Mouse (Mus musculus) lung, adult 2 months (tissue): ENCODE measurements around the gene Slc27a1. TPM values are rescaled to one million over a fixed set of nuclear protein-coding genes. Genes with fewer than 3 reads are reported as not detected.
A peak's percentile ranks its signal among the peaks of the same experiment; 100 is the strongest.

Experiments used
- DNase-seq: peaks from one replicate; pipeline ENCODE4 v3.0.0; 2022
- H3K4me1 ChIP-seq: fragments of 200-500 bp; 2 replicates; pipeline ENCODE4 v1.6.1; 2011; ENCODE audit warnings: low read length; ENCODE audit not compliant: control insufficient read depth, insufficient read depth
- H3K4me3 ChIP-seq: fragments of 200-500 bp; replicated peaks from 2 replicates; pipeline ENCODE3; 2011; ENCODE audit warnings: low read depth, mild to moderate bottlenecking, control low read depth, low read length; ENCODE audit errors: extremely low read depth
- CTCF ChIP-seq: fragments of 200-500 bp; IDR thresholded peaks from 2 replicates; pipeline ENCODE4 v1.5.1; 2011; ENCODE audit warnings: mild to moderate bottlenecking, low read length, control low read depth; ENCODE audit not compliant: insufficient read depth
- POLR2A ChIP-seq: fragments of 200-500 bp; IDR thresholded peaks from 2 replicates; pipeline ENCODE4 v1.6.1; 2011; ENCODE audit warnings: low read depth, mild to moderate bottlenecking, control low read depth, low read length, borderline replicate concordance; ENCODE audit errors: extremely low read depth
- WGBS: fragments of 180-500 bp; shearing (Covaris S2); methylation state at CpG from one replicate; pipeline ENCODE4 v1.1.7; 2018; 5-methylcytosine and 5-hydroxymethylcytosine counted together
- polyA plus RNA-seq: library from polyadenylated mRNA; depleted of rRNA; stranded (reverse); fragments of >200 nt; gene quantifications from 2 replicates; pipeline ENCODE4 v1.2.3, GENCODE M21; 2012; rRNA removed

The Slc27a1 gene
- polyA plus RNA-seq, 1 experiment = 73.5 TPM

GRCm38 (mm10) chr8:71629096-71629697 is 60.5 kb downstream of the Slc27a1 start:
- H3K4me1 ChIP-seq = peaks cover 14% of the 10 kb centered on the region

GRCm38 (mm10) chr8:71629781-71630212 is 61.1 kb downstream of the Slc27a1 start:
- TF ChIP-seq CTCF (no peak), POLR2A (no peak)
- Histone ChIP-seq H3K4me3 (peak overlapping the region; percentile 36), H3K4me1 (peaks cover 14% of the 10 kb centered on the region)
- DNase-seq = peak; percentile 41
- WGBS = 4% methylated on average over 25 of the region's 25 CpGs

More at GRCm38 (mm10) chr8:71629096-71629697, 60.5 kb downstream of the Slc27a1 start:
- under 1% methylated on average over 53 of the region's 55 CpGs for WGBS
- DNase-seq = peak; percentile 94
- peak overlapping the region; percentile 51 for H3K4me3 ChIP-seq
- TF ChIP-seq POLR2A = peak; percentile 51; the same call in 1 of the 2 replicates
- no peak for TF ChIP-seq CTCF

GRCm38 (mm10) chr8:71630761-71631160 is 62.1 kb downstream of the Slc27a1 start:
- WGBS = 82% methylated on average over 6 of the region's 6 CpGs
- TF ChIP-seq POLR2A = no peak
- no peak for TF ChIP-seq CTCF
- H3K4me1 ChIP-seq = peaks cover 14% of the 10 kb centered on the region

GRCm38 (mm10) chr8:71631897-71632296 is 63.2 kb downstream of the Slc27a1 start:
- no peak for DNase-seq
- no peak overlapping the region for H3K4me3 ChIP-seq
- 53% methylated on average over 2 of the region's 2 CpGs for WGBS
- H3K4me1 ChIP-seq = peaks cover 14% of the 10 kb centered on the region
- no peak for TF ChIP-seq CTCF
- TF ChIP-seq POLR2A = no peak

More at GRCm38 (mm10) chr8:71630761-71631160, 62.1 kb downstream of the Slc27a1 start:
- no peak overlapping the region for H3K4me3 ChIP-seq
- no peak for DNase-seq

- DNase-seq = peak; percentile 69
- 11% methylated on average over 19 of the region's 22 CpGs for WGBS
- Histone ChIP-seq H3K4me3 (no peak overlapping the region), H3K4me1 (peaks cover 10% of the 10 kb centered on the region)
- TF ChIP-seq CTCF = peak; percentile 31; the same call in 1 of the 2 replicates
- no peak for TF ChIP-seq POLR2A
Measured at GRCm38 (mm10) chr8:71633164-71633563, 64.5 kb downstream of the Slc27a1 start.

GRCm38 (mm10) chr8:71633981-71634667 is 65.4 kb downstream of the Slc27a1 start:
- DNase-seq = peak; percentile 63
- TF ChIP-seq POLR2A = no peak
- no peak for TF ChIP-seq CTCF
- H3K4me1 ChIP-seq = peaks cover 6% of the 10 kb centered on the region; the same call in 1 of the 2 replicates
- 4% methylated on average over 26 of the region's 26 CpGs for WGBS
- no peak overlapping the region for H3K4me3 ChIP-seq

Other genes with a start within 250 kb of the Slc27a1 start
- 111 and 121 TPM in 2 replicates for gene Use1, start 202.0 kb upstream of the Slc27a1 start, polyA plus RNA-seq
- gene Ocel1, start 197.6 kb upstream of the Slc27a1 start, polyA plus RNA-seq = 16.9 and 21.1 TPM in 2 replicates
- 133 and 205 TPM in 2 replicates for gene Nr2f6, start 186.9 kb upstream of the Slc27a1 start, polyA plus RNA-seq
- 155 and 170 TPM in 2 replicates for gene Ushbp1, start 173.1 kb upstream of the Slc27a1 start, polyA plus RNA-seq
- gene Babam1, start 172.0 kb upstream of the Slc27a1 start, polyA plus RNA-seq = 120 and 145 TPM in 2 replicates
- gene Ankle1, start 162.9 kb upstream of the Slc27a1 start, polyA plus RNA-seq = 1.4 and 2.2 TPM in 2 replicates
- gene Abhd8, start 105.2 kb upstream of the Slc27a1 start, polyA plus RNA-seq = 38.1 and 43.3 TPM in 2 replicates
- 59.4 and 72.5 TPM in 2 replicates for gene Mrpl34, start 103.9 kb upstream of the Slc27a1 start, polyA plus RNA-seq
- 84.4 and 85.9 TPM in 2 replicates for gene Dda1, start 99.7 kb upstream of the Slc27a1 start, polyA plus RNA-seq
- gene Ano8, start 82.9 kb upstream of the Slc27a1 start, polyA plus RNA-seq = 25.5 and 30.6 TPM in 2 replicates
- gene Gtpbp3, start 80.8 kb upstream of the Slc27a1 start, polyA plus RNA-seq = 26.0 and 30.4 TPM in 2 replicates
- 1,109 and 1,564 TPM in 2 replicates for gene Plvap, start 57.1 kb upstream of the Slc27a1 start, polyA plus RNA-seq
- 0.42 and 0.49 TPM in 2 replicates for gene Ccdc194, start 43.2 kb upstream of the Slc27a1 start, polyA plus RNA-seq
- gene Bst2, start 31.4 kb upstream of the Slc27a1 start, polyA plus RNA-seq = 437 and 505 TPM in 2 replicates
- 131 and 132 TPM in 2 replicates for gene Mvb12a, start 26.0 kb upstream of the Slc27a1 start, polyA plus RNA-seq
- 18.5 and 25.2 TPM in 2 replicates for gene Tmem221, start 10.0 kb upstream of the Slc27a1 start, polyA plus RNA-seq
- 0.09 TPM in 1 of 2 replicates, not detected in the other for gene Nxnl1, start 2.3 kb upstream of the Slc27a1 start, polyA plus RNA-seq
- 140 TPM in 2 replicates for gene Pgls, start 23.3 kb downstream of the Slc27a1 start, polyA plus RNA-seq
- 4.8 and 5.4 TPM in 2 replicates for gene Fam129c, start 28.8 kb downstream of the Slc27a1 start, polyA plus RNA-seq
- gene Colgalt1, start 42.1 kb downstream of the Slc27a1 start, polyA plus RNA-seq = 172 and 200 TPM in 2 replicates
- gene Unc13a, start 102.9 kb downstream of the Slc27a1 start, polyA plus RNA-seq = 0.25 and 0.32 TPM in 2 replicates
- 56.6 and 72.7 TPM in 2 replicates for gene Jak3, start 107.4 kb downstream of the Slc27a1 start, polyA plus RNA-seq
- gene Insl3, start 120.3 kb downstream of the Slc27a1 start, polyA plus RNA-seq = 58.5 and 60.7 TPM in 2 replicates
- 25.0 and 31.3 TPM in 2 replicates for gene B3gnt3, start 132.9 kb downstream of the Slc27a1 start, polyA plus RNA-seq
- 20.0 and 23.3 TPM in 2 replicates for gene Fcho1, start 156.8 kb downstream of the Slc27a1 start, polyA plus RNA-seq